Mouse (Mus musculus): ENCODE data around the gene Arhgef12. TPM values are rescaled to one million over a fixed set of nuclear protein-coding genes. Genes with fewer than 3 reads are reported as not detected.
A peak's percentile ranks its signal among the peaks of the same experiment; 100 is the strongest.

Gene Arhgef12
- polyA plus RNA-seq, 1 experiment, result 48.0 TPM

DNA sequence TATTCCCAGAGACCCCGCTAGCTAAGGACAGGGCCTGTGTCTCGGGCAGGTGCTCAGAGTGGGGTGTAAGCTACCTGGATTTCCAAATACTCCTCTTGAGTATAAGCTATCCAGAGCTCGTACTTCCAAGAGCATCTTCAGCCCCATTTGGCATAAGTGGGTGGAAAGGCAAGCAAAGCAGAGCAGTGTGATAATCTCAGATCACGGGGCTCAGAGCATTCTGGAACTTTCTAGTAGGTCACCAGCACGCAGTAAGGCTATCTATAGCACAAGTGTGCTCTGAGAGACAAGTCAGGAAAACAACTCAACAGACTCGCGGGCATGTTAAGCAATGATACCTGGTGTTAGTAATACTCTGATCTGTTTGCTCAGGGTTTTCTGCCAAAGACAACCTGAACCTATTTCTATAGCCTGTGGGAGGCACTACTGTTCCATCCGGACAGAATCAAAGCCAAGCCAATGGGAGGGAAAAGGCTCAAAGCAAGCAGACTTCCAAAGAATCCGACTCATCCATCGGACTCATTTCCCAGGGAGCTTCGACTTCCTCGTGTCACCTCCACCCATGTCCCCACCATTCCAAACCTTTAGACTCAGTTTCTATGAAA, 37.3 kb upstream of the Arhgef12 start:
- no peak for DNase-seq
- Histone ChIP-seq H3K36me3 (ENCODE audit: control insufficient read depth, insufficient read depth, low read length) (no peaks in the 10 kb centered on the region), H3K4me1 (ENCODE audit: control insufficient read depth, insufficient read depth, low read length) (no peaks in the 10 kb centered on the region), H3K27me3 (replicated peaks; ENCODE audit: control insufficient read depth, insufficient read depth, low read length) (no peaks in the 10 kb centered on the region), H3K4me3 (ENCODE audit: insufficient read depth, low read depth, low read length) (no peak overlapping the region), H3K27ac (ENCODE audit: insufficient read depth, low read depth, low read length) (no peak overlapping the region)
- TF ChIP-seq CTCF (conservative IDR thresholded peaks at IDR 0.05; ENCODE audit: insufficient read depth, insufficient read length, low read depth, low read length), result peak; percentile 33; the same call in 1 of the 2 replicates
- TF ChIP-seq POLR2A (IDR thresholded peaks at IDR 0.05; ENCODE audit: low read depth, low read length), result no peak
- 74% methylated on average over 12 of the region's 12 CpGs for WGBS

DNA sequence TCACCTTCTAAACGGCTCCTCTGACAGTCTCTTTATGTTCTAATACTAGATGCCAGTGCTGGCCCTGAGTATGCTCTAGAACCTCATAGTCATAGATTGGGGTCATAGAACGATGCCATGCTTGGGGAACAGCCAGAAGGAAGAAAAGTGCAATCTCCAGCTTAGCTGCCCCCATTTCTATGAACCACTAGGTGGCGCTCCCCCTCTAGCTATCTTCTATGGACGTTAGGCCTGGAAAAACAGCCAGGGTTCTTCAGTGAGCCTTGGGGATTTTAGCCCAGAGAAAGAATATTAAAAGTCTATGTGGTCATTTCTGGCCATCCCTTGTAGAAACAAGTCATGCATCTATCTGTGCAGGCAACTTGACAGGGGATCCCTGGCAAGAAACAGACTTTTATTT, 34.8 kb upstream of the Arhgef12 start:
- no peaks in the 10 kb centered on the region for H3K36me3 ChIP-seq (ENCODE audit: control insufficient read depth, insufficient read depth, low read length)
- no peaks in the 10 kb centered on the region for H3K4me1 ChIP-seq (ENCODE audit: control insufficient read depth, insufficient read depth, low read length)
- no peaks in the 10 kb centered on the region for H3K27me3 ChIP-seq (replicated peaks; ENCODE audit: control insufficient read depth, insufficient read depth, low read length)
- WGBS, result 2% methylated on average over 4 of the region's 4 CpGs
- TF ChIP-seq CTCF (conservative IDR thresholded peaks at IDR 0.05; ENCODE audit: insufficient read depth, insufficient read length, low read depth, low read length) (peak; percentile 89), POLR2A (IDR thresholded peaks at IDR 0.05; ENCODE audit: low read depth, low read length) (no peak)
- DNase-seq, result peak; percentile 81
- H3K4me3 ChIP-seq (ENCODE audit: insufficient read depth, low read depth, low read length), result no peak overlapping the region
- no peak overlapping the region for H3K27ac ChIP-seq (ENCODE audit: insufficient read depth, low read depth, low read length)

DNA sequence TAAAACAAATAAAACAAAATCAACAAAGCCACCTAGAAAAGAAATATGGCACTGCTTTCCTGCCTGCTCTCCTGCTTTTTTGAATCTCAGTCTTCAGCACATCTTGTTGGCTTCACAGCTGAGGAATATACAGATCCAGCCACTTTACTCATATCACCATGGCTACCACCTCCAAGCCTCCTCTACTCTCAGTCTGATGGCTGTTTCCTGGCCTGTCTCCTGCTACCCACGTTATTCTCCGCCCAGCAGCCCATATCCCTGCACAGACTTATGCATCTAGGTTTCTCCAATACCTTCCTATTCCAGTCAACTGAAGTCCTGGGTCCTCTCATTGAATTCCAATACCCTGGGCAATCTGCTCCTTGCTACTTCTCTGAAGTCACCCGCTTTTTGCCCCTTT, 26.5 kb upstream of the Arhgef12 start:
- 76% methylated on average over 3 of the region's 3 CpGs for WGBS
- TF ChIP-seq POLR2A (IDR thresholded peaks at IDR 0.05; ENCODE audit: low read depth, low read length) (no peak), CTCF (conservative IDR thresholded peaks at IDR 0.05; ENCODE audit: insufficient read depth, insufficient read length, low read depth, low read length) (no peak)
- Histone ChIP-seq H3K27me3 (replicated peaks; ENCODE audit: control insufficient read depth, insufficient read depth, low read length) (no peaks in the 10 kb centered on the region), H3K4me3 (ENCODE audit: insufficient read depth, low read depth, low read length) (no peak overlapping the region), H3K27ac (ENCODE audit: insufficient read depth, low read depth, low read length) (no peak overlapping the region), H3K4me1 (ENCODE audit: control insufficient read depth, insufficient read depth, low read length) (no peaks in the 10 kb centered on the region), H3K36me3 (ENCODE audit: control insufficient read depth, insufficient read depth, low read length) (no peaks in the 10 kb centered on the region)
- DNase-seq, result no peak

DNA sequence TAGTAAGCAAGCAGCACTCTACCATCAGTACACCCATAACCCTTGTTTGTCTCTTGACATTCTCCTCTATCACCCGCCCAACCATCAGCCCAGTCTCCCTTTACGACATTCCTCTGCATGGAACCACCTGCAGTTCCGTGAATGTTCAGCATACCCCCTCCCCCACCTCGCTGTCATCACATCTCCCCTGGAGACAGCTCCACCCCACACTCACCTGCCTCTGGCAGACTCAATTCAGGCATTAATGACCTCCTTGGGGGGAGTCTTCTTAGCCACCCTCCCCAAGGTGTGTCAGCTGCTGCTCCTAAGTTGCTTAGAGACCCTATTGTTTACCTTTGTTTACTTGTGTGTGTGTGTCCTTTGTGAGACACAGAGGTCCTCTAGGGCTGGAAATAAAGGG, 25.3 kb upstream of the Arhgef12 start:
- Histone ChIP-seq H3K4me1 (ENCODE audit: control insufficient read depth, insufficient read depth, low read length) (no peaks in the 10 kb centered on the region), H3K27me3 (replicated peaks; ENCODE audit: control insufficient read depth, insufficient read depth, low read length) (no peaks in the 10 kb centered on the region), H3K27ac (ENCODE audit: insufficient read depth, low read depth, low read length) (no peak overlapping the region), H3K36me3 (ENCODE audit: control insufficient read depth, insufficient read depth, low read length) (no peaks in the 10 kb centered on the region), H3K4me3 (ENCODE audit: insufficient read depth, low read depth, low read length) (no peak overlapping the region)
- TF ChIP-seq POLR2A (IDR thresholded peaks at IDR 0.05; ENCODE audit: low read depth, low read length) (no peak), CTCF (conservative IDR thresholded peaks at IDR 0.05; ENCODE audit: insufficient read depth, insufficient read length, low read depth, low read length) (no peak)
- 53% methylated on average over 4 of the region's 4 CpGs for WGBS
- DNase-seq, result no peak

DNA sequence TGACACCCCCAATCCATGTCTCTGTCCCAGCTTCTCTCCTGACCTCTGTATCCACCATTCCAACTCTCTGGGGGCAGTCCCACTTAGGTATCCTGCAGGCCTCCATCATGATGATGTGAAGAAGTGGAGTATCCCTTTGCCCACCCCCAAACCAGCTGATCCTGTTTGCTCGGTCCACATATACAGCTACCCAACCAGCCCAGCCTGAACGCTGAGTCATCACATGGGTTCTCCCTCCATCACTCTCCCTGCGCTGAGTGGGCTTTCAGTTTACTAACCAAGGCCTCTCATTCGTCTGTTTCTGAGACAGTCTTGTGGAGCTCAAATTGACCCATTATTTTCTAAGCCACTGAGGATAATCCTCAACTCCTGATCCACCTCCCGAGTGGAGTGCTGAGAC, 24.9 kb upstream of the Arhgef12 start:
- H3K27me3 ChIP-seq (replicated peaks; ENCODE audit: control insufficient read depth, insufficient read depth, low read length), result no peaks in the 10 kb centered on the region
- WGBS, result 90% methylated on average over 5 of the region's 5 CpGs

DNA sequence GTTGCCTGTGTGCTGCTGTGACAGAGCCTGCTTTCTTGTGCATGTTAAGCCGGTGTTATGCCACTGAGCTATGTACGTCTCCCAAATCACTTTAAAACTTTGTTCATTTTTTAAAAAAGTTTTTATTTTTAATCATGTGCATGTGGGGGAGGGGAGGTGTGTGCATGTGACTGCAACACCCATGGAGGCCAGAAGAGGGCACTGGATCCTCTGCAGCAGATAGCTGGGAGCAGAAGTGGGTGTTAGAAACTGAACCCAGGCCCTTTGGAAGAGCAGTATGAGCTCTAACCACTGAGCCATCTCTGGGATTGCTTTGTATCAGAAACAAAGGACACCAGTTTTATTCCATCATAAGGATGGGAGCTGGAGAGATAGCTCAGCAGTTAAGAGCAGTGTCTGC, 23.6 kb upstream of the Arhgef12 start:
- 95% methylated on average over 2 of the region's 2 CpGs for WGBS
- H3K4me3 ChIP-seq (ENCODE audit: insufficient read depth, low read depth, low read length), result no peak overlapping the region
- no peak for DNase-seq
- H3K4me1 ChIP-seq (ENCODE audit: control insufficient read depth, insufficient read depth, low read length), result no peaks in the 10 kb centered on the region
- TF ChIP-seq POLR2A (IDR thresholded peaks at IDR 0.05; ENCODE audit: low read depth, low read length) (no peak), CTCF (conservative IDR thresholded peaks at IDR 0.05; ENCODE audit: insufficient read depth, insufficient read length, low read depth, low read length) (peak; percentile 26)
- no peaks in the 10 kb centered on the region for H3K27me3 ChIP-seq (replicated peaks; ENCODE audit: control insufficient read depth, insufficient read depth, low read length)
- no peak overlapping the region for H3K27ac ChIP-seq (ENCODE audit: insufficient read depth, low read depth, low read length)
- no peaks in the 10 kb centered on the region for H3K36me3 ChIP-seq (ENCODE audit: control insufficient read depth, insufficient read depth, low read length)

More for the DNA sequence above, 24.9 kb upstream of the Arhgef12 start:
- Histone ChIP-seq H3K4me3 (ENCODE audit: insufficient read depth, low read depth, low read length) (no peak overlapping the region), H3K27ac (ENCODE audit: insufficient read depth, low read depth, low read length) (no peak overlapping the region), H3K4me1 (ENCODE audit: control insufficient read depth, insufficient read depth, low read length) (no peaks in the 10 kb centered on the region), H3K36me3 (ENCODE audit: control insufficient read depth, insufficient read depth, low read length) (no peaks in the 10 kb centered on the region)
- TF ChIP-seq CTCF (conservative IDR thresholded peaks at IDR 0.05; ENCODE audit: insufficient read depth, insufficient read length, low read depth, low read length) (no peak), POLR2A (IDR thresholded peaks at IDR 0.05; ENCODE audit: low read depth, low read length) (no peak)
- DNase-seq, result no peak

DNA sequence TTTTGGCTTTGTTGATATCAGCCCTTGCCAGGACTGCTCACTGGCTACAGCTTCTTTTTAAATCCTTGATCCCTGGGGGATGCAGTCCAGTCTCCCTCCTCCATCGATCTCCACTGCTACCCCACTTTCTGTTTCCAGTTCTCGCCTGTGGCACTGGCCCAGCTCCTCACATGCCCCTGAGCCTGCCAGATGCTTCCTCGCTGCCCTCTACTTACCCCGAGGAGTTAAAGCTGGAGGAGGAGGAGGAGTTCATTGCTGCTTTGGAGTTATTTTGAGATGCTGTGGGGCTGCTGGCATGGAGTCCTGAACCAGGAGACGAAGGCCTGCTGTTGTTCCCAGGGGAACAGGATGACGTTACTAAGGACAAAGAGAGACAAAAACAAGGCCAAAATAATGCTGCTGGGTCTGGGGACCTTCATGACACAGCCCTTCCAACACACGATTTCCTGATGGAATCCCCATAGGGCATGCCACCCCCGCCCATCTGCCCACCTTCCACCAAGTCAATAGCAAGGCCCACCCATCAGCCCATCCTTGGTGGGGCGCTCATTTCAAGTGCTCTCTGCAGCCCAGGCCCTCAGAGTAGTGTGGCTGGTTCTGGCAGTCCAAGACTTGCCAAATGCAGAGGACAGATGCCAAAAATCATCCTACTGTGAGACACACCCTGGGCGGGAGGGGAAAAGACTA, 20.2 kb upstream of the Arhgef12 start:
- peak overlapping the region; percentile 46 for H3K27ac ChIP-seq (ENCODE audit: insufficient read depth, low read depth, low read length)
- no peaks in the 10 kb centered on the region for H3K36me3 ChIP-seq (ENCODE audit: control insufficient read depth, insufficient read depth, low read length)
- no peaks in the 10 kb centered on the region for H3K4me1 ChIP-seq (ENCODE audit: control insufficient read depth, insufficient read depth, low read length)
- 60% methylated on average over 10 of the region's 10 CpGs for WGBS
- H3K4me3 ChIP-seq (ENCODE audit: insufficient read depth, low read depth, low read length), result no peak overlapping the region
- no peaks in the 10 kb centered on the region for H3K27me3 ChIP-seq (replicated peaks; ENCODE audit: control insufficient read depth, insufficient read depth, low read length)
- TF ChIP-seq POLR2A (IDR thresholded peaks at IDR 0.05; ENCODE audit: low read depth, low read length) (no peak), CTCF (conservative IDR thresholded peaks at IDR 0.05; ENCODE audit: insufficient read depth, insufficient read length, low read depth, low read length) (no peak)
- DNase-seq, result peak; percentile 77

All from kidney, adult 2 months (tissue).